Mouse (Mus musculus) forebrain, embryonic 12.5 days (tissue): ENCODE measurements around the gene Rsbn1l. TPM values are rescaled to one million over a fixed set of nuclear protein-coding genes. Genes with fewer than 3 reads are reported as not detected.
A peak's percentile ranks its signal among the peaks of the same experiment; 100 is the strongest.

ENCODE experiments used
- ATAC-seq: fragments of 200-750 bp; cut with Nextera tagmentation; 2 replicates; pipeline ENCODE4 v1.8.0; 2017; ENCODE audit warnings: moderate TSS enrichment; ENCODE audit not compliant: low FRiP score
- H3K27ac ChIP-seq: fragments of 300-500 bp; sonication (generic); 2 replicates; pipeline ENCODE4 v1.5.1; 2016; ENCODE audit warnings: mild to moderate bottlenecking
- H3K27me3 ChIP-seq: fragments of 300-500 bp; sonication (generic); 2 replicates; pipeline ENCODE4 v1.6.1; 2016; ENCODE audit warnings: mild to moderate bottlenecking
- H3K36me3 ChIP-seq: fragments of 300-500 bp; sonication (generic); replicated peaks from 2 replicates; pipeline ENCODE4 v1.6.1; 2016; ENCODE audit warnings: mild to moderate bottlenecking
- H3K4me1 ChIP-seq: fragments of 300-500 bp; sonication (generic); 2 replicates; pipeline ENCODE4 v1.6.1; 2016
- H3K4me2 ChIP-seq: fragments of 300-500 bp; sonication (generic); 2 replicates; pipeline ENCODE4 v1.6.1; 2016; ENCODE audit warnings: mild to moderate bottlenecking, moderate library complexity
- H3K4me3 ChIP-seq: fragments of 300-500 bp; sonication (generic); replicated peaks from 2 replicates; pipeline ENCODE4 v1.5.1; 2016; ENCODE audit warnings: mild to moderate bottlenecking
- H3K9ac ChIP-seq: fragments of 300-500 bp; sonication (generic); 2 replicates; pipeline ENCODE4 v1.6.1; 2016; ENCODE audit warnings: mild to moderate bottlenecking
- H3K9me3 ChIP-seq: fragments of 300-500 bp; sonication (generic); 2 replicates; pipeline ENCODE4 v1.6.1; 2016
- WGBS: fragments of 180-500 bp; shearing (Covaris S2); methylation state at CpG from one replicate; pipeline ENCODE4 v1.1.7; 2016; 5-methylcytosine and 5-hydroxymethylcytosine counted together
- polyA plus RNA-seq: library from polyadenylated mRNA; unstranded; fragments of >200 nt; fragmentation: Nextera tagmentation; extraction: Ambion mirVana; gene quantifications from 2 replicates; pipeline ENCODE4 v1.2.1, GENCODE M21; 2016

Gene Rsbn1l
- polyA plus RNA-seq, 1 experiment from 2014 or later, result 7.3 TPM

DNA sequence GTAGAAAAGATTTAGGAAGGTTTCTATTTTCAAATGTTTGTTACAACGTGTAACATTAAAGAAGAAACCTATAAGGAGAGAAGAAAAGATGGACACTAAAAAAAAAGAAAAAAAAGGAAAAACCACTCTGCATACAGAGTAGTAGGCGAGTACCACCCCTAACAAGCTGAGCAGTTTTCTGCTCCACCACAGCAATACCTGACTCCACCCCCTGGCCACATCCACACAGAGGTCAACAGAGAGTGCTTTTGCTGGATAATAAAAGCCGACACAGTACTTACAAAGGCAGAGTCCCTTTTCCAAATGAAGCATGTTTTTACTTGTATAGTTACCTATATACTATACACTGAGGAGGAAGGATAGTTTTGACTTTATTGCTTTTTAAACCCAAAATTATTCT is 31.6 kb downstream of the Rsbn1l start:
- H3K4me1 ChIP-seq, result no peaks in the 10 kb centered on the region
- no peak overlapping the region for H3K27ac ChIP-seq
- H3K9ac ChIP-seq, result no peak overlapping the region
- no peaks in the 10 kb centered on the region for H3K36me3 ChIP-seq
- no peak overlapping the region for H3K4me2 ChIP-seq
- ATAC-seq, result no peak
- no peaks in the 10 kb centered on the region for H3K9me3 ChIP-seq
- no peak overlapping the region for H3K4me3 ChIP-seq
- no peaks in the 10 kb centered on the region for H3K27me3 ChIP-seq
- whole genome bisulfite sequencing, result 76% methylated on average over 3 of the region's 3 CpGs

DNA sequence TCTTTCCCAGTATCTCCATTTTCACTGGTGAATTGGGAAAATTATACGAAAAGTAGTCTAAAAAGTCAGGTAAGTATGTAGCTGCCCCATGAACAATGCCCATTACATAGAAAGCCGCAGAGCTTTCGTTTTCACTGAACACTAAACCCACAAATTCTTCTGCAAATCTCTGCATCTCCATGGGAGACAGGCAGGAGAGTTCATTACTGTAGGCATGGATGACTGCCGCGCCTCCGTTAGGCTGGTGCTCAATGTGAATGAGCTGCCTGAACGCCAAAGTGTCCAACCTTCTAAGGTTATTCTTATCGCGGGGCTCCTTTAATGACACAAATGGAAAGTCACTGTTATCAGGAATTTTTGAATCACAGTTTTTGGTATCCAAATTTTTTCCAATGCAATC is 36.6 kb downstream of the Rsbn1l start:
- no peak overlapping the region for H3K27ac ChIP-seq
- WGBS, result 76% methylated on average over 9 of the region's 9 CpGs
- H3K9ac ChIP-seq, result no peak overlapping the region
- no peak overlapping the region for H3K4me3 ChIP-seq
- H3K9me3 ChIP-seq, result no peaks in the 10 kb centered on the region
- no peaks in the 10 kb centered on the region for H3K27me3 ChIP-seq
- no peaks in the 10 kb centered on the region for H3K36me3 ChIP-seq
- no peak for ATAC-seq
- no peak overlapping the region for H3K4me2 ChIP-seq
- H3K4me1 ChIP-seq, result no peaks in the 10 kb centered on the region

DNA sequence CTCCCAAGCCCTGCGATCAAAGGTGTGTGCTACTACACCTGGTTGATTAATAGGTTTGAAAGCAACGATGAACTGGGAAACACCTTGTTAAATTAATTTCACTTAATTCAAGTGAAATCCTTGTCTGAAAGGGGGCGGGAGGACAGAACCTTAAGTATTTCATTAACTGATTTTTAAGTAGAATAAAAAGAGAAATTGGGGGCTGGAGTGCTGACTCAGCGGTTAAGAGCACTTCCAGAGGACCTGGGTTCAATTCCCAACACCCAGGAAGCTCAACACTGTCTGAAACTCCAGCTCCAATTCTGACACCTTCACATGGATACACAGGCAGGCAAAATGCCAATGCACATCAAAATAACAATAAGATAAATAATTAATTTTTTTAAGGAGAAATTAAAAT is 37.2 kb downstream of the Rsbn1l start:
- no peak overlapping the region for H3K27ac ChIP-seq

DNA sequence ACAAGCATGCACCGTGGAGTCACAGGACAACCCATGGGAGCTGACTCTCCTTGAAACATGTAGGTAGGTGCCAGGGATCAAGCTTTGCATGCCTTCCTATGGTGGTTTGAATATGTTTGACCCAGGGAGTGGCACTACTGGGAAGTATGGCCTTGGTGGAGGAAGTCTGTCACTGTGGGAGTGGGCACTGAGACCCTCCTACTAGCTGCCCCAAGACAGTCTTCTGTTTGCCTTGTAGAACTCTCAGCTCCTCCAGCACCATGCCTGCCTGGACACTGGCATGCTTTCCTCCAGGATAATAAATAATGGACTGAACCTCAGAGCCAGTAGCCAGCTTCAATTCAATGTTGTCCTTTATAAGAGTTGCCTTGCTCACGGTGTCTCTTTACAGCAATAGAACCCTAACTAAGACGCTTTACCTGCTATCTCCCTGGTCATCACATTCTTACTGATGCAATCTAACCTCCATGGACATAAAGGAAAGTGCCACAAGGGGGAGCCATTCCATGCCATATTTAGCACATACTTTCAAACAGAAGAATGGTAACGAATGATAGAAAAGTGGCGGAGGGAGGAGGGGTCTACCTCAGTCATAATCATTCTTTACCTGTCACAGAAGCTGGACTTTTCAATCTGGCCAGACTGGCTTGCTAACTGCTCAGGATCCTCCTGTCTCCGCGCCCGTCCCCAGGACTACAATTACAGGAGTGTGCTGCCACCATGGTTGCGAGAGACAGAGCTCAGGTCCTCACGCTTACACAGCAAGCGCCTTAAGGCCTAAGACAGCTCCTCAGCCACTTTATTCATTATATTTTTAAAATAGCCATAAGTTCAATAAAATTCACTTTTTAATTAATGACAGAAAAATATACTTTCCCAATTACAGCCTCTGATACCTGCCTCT is 42.6 kb downstream of the Rsbn1l start:
- WGBS, result 78% methylated on average over 11 of the region's 11 CpGs
- Histone ChIP-seq H3K36me3 (no peaks in the 10 kb centered on the region), H3K9me3 (no peaks in the 10 kb centered on the region), H3K4me1 (no peaks in the 10 kb centered on the region), H3K27me3 (no peaks in the 10 kb centered on the region), H3K27ac (no peak overlapping the region), H3K9ac (no peak overlapping the region), H3K4me3 (no peak overlapping the region), H3K4me2 (no peak overlapping the region)
- 0 out of 2 replicates have a peak, but pooled peaks have one; percentile 14 for ATAC-seq

More for the DNA sequence above, 37.2 kb downstream of the Rsbn1l start:
- Histone ChIP-seq H3K9ac (no peak overlapping the region), H3K27me3 (no peaks in the 10 kb centered on the region), H3K4me2 (no peak overlapping the region), H3K9me3 (no peaks in the 10 kb centered on the region), H3K36me3 (no peaks in the 10 kb centered on the region), H3K4me1 (no peaks in the 10 kb centered on the region), H3K4me3 (no peak overlapping the region)
- WGBS, result 96% methylated on average over 4 of the region's 4 CpGs
- ATAC-seq, result no peak

DNA sequence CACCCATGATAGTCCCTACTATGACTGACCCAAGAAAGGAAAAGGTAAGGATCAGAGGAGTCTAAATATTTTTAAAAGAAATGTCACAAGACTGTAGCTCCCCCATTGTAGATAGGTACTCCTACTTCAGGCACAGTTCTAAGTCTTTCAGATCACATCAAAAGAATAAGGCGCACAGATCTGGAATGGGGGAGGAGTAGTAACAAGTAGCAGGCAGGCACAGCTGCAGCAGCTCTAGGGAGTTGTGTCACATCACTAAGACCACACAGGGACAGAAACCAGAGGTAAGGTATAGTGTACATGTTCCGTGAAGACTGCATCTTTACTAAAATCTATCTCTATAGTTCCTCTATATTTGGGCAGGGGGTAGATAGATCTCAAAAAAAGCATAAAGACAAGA is 44.5 kb downstream of the Rsbn1l start:
- H3K27me3 ChIP-seq, result no peaks in the 10 kb centered on the region
- H3K4me3 ChIP-seq, result no peak overlapping the region
- no peak overlapping the region for H3K27ac ChIP-seq
- H3K4me1 ChIP-seq, result no peaks in the 10 kb centered on the region
- H3K9ac ChIP-seq, result no peak overlapping the region
- no peak overlapping the region for H3K4me2 ChIP-seq
- ATAC-seq, result no peak
- H3K36me3 ChIP-seq, result 0 out of 2 replicates have a peak, but pooled peaks cover 3% of the 10 kb centered on the region
- 88% methylated on average over 2 of the region's 2 CpGs for WGBS
- H3K9me3 ChIP-seq, result no peaks in the 10 kb centered on the region

DNA sequence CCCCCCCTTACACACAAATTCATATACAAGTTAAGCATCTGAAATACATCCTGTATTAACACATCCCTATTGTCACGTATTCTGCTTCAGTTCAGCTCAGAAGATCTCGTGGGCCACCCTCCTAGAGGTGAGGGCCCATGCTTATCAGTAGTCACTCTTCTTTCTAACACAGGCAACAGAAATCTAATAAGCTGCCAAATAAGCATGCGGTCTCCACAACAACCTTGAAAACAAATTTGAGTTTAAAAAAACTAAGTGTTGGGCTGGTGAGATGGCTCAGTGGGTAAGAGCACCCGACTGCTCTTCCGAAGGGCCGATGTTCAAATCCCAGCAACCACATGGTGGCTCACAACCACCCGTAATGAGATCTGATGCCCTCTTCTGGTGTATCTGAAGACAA is 50.0 kb downstream of the Rsbn1l start:
- 97% methylated on average over 7 of the region's 7 CpGs for WGBS
- peaks cover 12% of the 10 kb centered on the region for H3K36me3 ChIP-seq

DNA sequence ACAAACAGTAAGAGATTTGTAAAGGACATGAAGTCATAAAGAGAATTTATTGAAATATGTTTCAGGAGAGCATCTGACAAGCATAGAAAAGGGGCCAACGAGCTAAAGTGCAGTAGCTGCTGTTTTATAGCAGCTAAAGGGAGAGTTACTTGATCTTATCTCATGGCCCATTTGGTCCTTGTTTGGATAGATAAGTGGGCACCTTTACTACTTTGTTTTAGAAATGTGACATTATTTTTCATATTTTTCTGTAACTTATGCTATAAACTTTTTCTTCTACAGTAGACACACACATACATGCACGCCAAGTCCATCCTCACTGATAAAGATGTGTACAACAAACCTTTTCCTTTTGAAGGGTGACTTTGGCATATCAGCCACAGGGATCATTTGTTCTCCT is 50.8 kb downstream of the Rsbn1l start:
- Histone ChIP-seq H3K27me3 (no peaks in the 10 kb centered on the region), H3K9ac (no peak overlapping the region), H3K4me3 (no peak overlapping the region), H3K4me1 (no peaks in the 10 kb centered on the region), H3K27ac (no peak overlapping the region), H3K4me2 (no peak overlapping the region), H3K9me3 (no peaks in the 10 kb centered on the region), H3K36me3 (peaks cover 12% of the 10 kb centered on the region)
- no peak for ATAC-seq
- 90% methylated on average over 2 of the region's 2 CpGs for WGBS

More for the DNA sequence above, 50.0 kb downstream of the Rsbn1l start:
- Histone ChIP-seq H3K9ac (no peak overlapping the region), H3K4me2 (no peak overlapping the region), H3K9me3 (no peaks in the 10 kb centered on the region), H3K4me3 (no peak overlapping the region), H3K4me1 (no peaks in the 10 kb centered on the region), H3K27me3 (no peaks in the 10 kb centered on the region), H3K27ac (no peak overlapping the region)
- ATAC-seq, result no peak

DNA sequence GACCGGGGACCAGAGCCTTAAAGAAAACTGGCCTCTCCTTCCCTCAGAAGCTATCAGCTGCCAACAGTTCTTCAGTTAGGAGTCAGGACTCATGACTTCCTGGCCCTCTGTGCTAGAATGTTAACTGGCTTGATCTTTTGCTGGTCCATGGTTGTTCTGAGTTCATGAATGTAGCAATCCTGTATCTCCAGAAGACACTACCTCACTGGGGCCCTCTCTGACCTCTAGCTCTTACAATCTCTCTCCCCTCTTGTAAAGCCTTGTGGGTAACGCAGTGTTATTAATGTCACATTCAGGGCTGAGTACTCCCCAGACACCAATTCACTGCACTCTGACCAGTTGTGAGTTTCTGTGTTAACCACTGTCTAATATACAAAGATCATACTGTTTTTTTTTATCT is 51.6 kb downstream of the Rsbn1l start:
- Histone ChIP-seq H3K36me3 (peaks cover 12% of the 10 kb centered on the region), H3K27ac (no peak overlapping the region), H3K4me1 (no peaks in the 10 kb centered on the region), H3K27me3 (no peaks in the 10 kb centered on the region), H3K4me2 (no peak overlapping the region), H3K4me3 (no peak overlapping the region), H3K9ac (no peak overlapping the region), H3K9me3 (no peaks in the 10 kb centered on the region)
- ATAC-seq, result no peak
- 89% methylated on average over 2 of the region's 2 CpGs for WGBS

DNA sequence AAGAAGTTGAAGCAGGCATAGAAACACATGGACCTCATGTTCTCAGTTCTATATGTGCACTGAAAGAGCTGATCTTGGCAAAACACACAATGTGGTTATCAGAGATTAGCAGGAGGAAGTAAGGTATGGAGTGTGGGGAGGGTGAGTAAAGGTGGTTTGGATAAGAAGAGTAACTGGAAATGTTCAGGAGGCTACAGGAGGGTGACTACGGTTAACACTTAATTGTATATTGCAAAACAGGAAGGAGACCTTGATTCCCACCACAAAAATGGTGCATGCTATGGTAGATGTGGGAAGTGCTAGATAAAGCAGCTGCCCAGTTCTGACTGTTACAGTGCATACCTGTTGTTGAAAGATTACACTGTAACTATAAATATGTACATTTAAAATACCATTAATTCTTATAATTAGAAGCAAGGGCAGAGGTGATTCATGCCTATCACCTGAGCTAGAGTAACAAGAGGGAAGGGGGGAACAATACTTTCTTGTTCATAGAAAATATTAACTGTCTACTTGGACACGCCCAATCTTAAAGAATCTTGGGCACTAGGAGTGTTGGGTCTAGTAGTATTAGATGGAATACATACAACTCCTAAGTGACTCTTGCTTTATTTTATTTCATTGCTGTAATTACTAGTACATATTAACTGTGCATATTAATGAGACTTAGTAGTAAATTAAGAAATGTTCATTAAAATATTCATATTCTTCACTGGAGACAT is 58.6 kb downstream of the Rsbn1l start:
- Histone ChIP-seq H3K36me3 (peaks cover 31% of the 10 kb centered on the region), H3K4me2 (no peak overlapping the region), H3K27me3 (no peaks in the 10 kb centered on the region), H3K27ac (no peak overlapping the region), H3K4me1 (no peaks in the 10 kb centered on the region), H3K4me3 (no peak overlapping the region), H3K9ac (no peak overlapping the region), H3K9me3 (no peaks in the 10 kb centered on the region)
- no peak for ATAC-seq
- WGBS, result 96% methylated on average over 2 of the region's 2 CpGs

DNA sequence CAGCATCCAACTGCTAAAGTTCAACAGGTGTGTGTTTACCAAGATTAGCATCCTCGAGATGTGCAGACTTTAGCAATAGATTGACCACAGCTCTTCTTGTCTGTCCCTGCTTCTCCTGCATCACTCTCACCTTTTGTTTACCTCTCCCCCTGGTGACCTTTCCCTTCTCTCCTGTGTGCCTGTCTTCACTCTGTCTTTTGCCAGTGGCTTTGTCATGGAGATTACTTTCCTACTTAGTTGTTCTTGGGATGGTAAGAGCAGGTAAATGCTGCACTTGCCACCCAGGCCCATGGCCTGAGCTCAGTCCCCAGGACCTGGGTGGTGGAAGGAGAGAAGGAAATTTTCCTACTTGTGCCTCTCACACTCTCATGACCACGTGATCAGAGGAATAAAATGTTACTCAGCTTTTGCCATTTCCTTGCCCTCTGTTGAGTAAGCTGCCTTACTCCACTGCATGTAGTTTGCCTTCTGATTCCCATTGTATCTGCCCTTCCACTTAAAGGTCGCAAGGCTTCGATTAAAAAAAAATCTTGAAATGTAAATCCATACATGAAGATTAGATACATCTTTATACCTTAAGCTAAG is 72.1 kb downstream of the Rsbn1l start:
- 80% methylated on average over 4 of the region's 4 CpGs for WGBS
- peaks cover 17% of the 10 kb centered on the region for H3K4me1 ChIP-seq
- peak overlapping the region; percentile 77 for H3K4me2 ChIP-seq
- H3K27ac ChIP-seq, result no peak overlapping the region
- H3K9me3 ChIP-seq, result no peaks in the 10 kb centered on the region
- no peak for ATAC-seq
- H3K4me3 ChIP-seq, result no peak overlapping the region
- H3K36me3 ChIP-seq, result peaks cover 12% of the 10 kb centered on the region
- no peak overlapping the region for H3K9ac ChIP-seq
- H3K27me3 ChIP-seq, result no peaks in the 10 kb centered on the region

DNA sequence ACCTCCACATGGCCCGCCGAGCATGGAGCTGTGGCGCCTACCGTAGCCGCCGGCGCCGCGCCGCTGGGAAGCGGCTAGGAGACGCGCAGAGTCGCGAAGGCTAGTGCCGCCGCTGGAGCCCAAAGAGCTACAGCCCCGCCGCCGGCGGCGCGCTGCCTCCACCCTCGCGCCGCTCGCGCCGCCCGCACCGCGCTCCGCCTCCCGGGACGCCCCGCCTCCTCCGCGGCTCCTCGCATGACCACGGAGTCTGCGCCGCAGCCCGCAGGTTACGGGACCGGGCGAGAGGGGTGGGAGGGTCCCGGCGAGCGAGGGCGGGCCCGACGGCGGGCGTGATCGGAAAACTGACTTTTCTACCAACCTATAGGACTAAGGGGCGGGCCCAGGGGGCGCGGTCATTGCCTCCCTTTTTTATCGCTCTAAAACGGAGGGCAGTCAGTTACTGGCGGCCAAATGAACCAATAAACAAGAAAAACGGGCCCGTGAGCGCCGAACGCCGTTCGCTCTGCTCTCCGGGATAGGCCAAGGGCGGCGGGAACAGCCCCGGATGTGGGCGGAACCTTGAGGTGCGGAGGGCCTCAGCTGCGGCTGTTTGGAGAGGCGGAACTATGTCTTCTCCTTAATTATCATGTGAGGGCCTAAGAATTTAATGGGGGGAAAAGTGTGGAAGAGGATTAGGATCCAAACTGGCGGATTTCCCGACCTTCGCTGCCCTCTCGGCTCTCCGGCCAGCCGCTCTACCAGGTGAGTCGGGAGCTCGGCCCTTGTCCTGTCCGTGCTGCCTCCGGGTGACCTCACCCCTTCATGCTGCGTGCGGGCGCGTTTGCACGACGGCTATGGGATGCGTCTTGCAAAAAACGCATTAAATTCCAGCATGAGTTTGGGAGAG is 74.0 kb downstream of the Rsbn1l start, which contains the start of the genes Phtf2 and Tmem60:
Gene Phtf2, minus strand, starts transcription at position 210 of the 886 bp plus-strand sequence.
Gene Tmem60, plus strand, starts transcription at position 277 of the 886 bp plus-strand sequence.
- Histone ChIP-seq H3K9ac (peak within 1 kb of the TSS; percentile 89), H3K36me3 (peaks cover 12% of the 10 kb centered on the region), H3K27ac (peak within 1 kb of the TSS; percentile 98), H3K9me3 (no peaks in the 10 kb centered on the region), H3K4me2 (peak within 1 kb of the TSS; percentile 77), H3K27me3 (no peaks in the 10 kb centered on the region), H3K4me1 (peaks cover 17% of the 10 kb centered on the region), H3K4me3 (peak within 1 kb of the TSS; percentile 88)
- under 1% methylated on average over 80 of the region's 94 CpGs for WGBS
- ATAC-seq, result peak; percentile 99
